Mouse (Mus musculus) midbrain, postnatal 0 days (tissue): ENCODE results near the gene Sgsh. TPM values are rescaled to one million over a fixed set of nuclear protein-coding genes. Genes with fewer than 3 reads are reported as not detected.
"Not testable (repeated sequence)": the region's sequence is repeated elsewhere in the genome, so short reads cannot be mapped to it uniquely, and the experiment has no call there.

ENCODE experiments used
- ATAC-seq: fragments of 200-750 bp; cut with Nextera tagmentation; 2 replicates; pipeline ENCODE4 v1.8.0; 2017; ENCODE audit warnings: moderate number of reproducible peaks, mild to moderate bottlenecking, moderate TSS enrichment, moderate library complexity; ENCODE audit not compliant: low FRiP score
- DNase-seq: peaks from one replicate; pipeline ENCODE4 v3.0.0-alpha.2; 2015; ENCODE audit warnings: low spot score
- H3K27ac ChIP-seq: fragments of 300-500 bp; sonication (generic); 2 replicates; pipeline ENCODE4 v1.5.1; 2014; ENCODE audit warnings: low read depth, mild to moderate bottlenecking, low read length, mixed read lengths
- H3K27me3 ChIP-seq: fragments of 300-500 bp; sonication (generic); 2 replicates; pipeline ENCODE4 v1.6.1; 2014; ENCODE audit warnings: low read length, control low read depth, mixed read lengths; ENCODE audit not compliant: insufficient read depth
- H3K36me3 ChIP-seq: fragments of 300-500 bp; sonication (generic); 2 replicates; pipeline ENCODE4 v1.6.1; 2014; ENCODE audit warnings: low read length, control low read depth, mixed read lengths; ENCODE audit not compliant: insufficient read depth
- H3K4me1 ChIP-seq: fragments of 300-500 bp; sonication (generic); 2 replicates; pipeline ENCODE4 v1.6.1; 2014; ENCODE audit warnings: mild to moderate bottlenecking, control low read depth, antibody characterized with exemption, low read length, mixed read lengths; ENCODE audit not compliant: insufficient read depth
- H3K4me2 ChIP-seq: fragments of 300-500 bp; sonication (generic); 2 replicates; pipeline ENCODE4 v1.6.1; 2014; ENCODE audit warnings: low read depth, mild to moderate bottlenecking, low read length, mixed read lengths; ENCODE audit not compliant: poor library complexity, severe bottlenecking
- H3K4me3 ChIP-seq: fragments of 300-500 bp; sonication (generic); 2 replicates; pipeline ENCODE4 v1.5.1; 2014; ENCODE audit warnings: low read depth, mild to moderate bottlenecking, low read length, moderate library complexity
- H3K9ac ChIP-seq: fragments of 300-500 bp; sonication (generic); replicated peaks from 2 replicates; pipeline ENCODE4 v1.6.1; 2014; ENCODE audit warnings: mild to moderate bottlenecking, low read length, moderate library complexity, mixed read lengths; ENCODE audit not compliant: poor library complexity, severe bottlenecking
- H3K9me3 ChIP-seq: fragments of 300-500 bp; sonication (generic); 2 replicates; pipeline ENCODE4 v1.6.1; 2016; ENCODE audit warnings: low read length, control low read depth
- CTCF ChIP-seq: IDR thresholded peaks from 2 replicates; pipeline ENCODE4 v1.5.1; 2016; ENCODE audit warnings: antibody characterized with exemption, mild to moderate bottlenecking
- WGBS: fragments of 180-500 bp; shearing (Covaris S2); extraction: QIAGEN DNeasy Blood & Tissue Kit; methylation state at CpG from one replicate; pipeline ENCODE4 v1.1.7; 2014; 5-methylcytosine and 5-hydroxymethylcytosine counted together
- polyA plus RNA-seq: library from polyadenylated mRNA; unstranded; fragments of >200 nt; fragmentation: Nextera tagmentation; extraction: Ambion mirVana; gene quantifications from 2 replicates; pipeline ENCODE4 v1.2.1, GENCODE M21; 2015
- total RNA-seq: library from RNA; depleted of rRNA; stranded (reverse); fragments of >200 nt; gene quantifications from 2 replicates; pipeline ENCODE4 v1.2.3, GENCODE M21; 2014

Gene Sgsh
- total and polyA plus RNA-seq, 2 experiments from 2014 or later, result 5.4 TPM

DNA sequence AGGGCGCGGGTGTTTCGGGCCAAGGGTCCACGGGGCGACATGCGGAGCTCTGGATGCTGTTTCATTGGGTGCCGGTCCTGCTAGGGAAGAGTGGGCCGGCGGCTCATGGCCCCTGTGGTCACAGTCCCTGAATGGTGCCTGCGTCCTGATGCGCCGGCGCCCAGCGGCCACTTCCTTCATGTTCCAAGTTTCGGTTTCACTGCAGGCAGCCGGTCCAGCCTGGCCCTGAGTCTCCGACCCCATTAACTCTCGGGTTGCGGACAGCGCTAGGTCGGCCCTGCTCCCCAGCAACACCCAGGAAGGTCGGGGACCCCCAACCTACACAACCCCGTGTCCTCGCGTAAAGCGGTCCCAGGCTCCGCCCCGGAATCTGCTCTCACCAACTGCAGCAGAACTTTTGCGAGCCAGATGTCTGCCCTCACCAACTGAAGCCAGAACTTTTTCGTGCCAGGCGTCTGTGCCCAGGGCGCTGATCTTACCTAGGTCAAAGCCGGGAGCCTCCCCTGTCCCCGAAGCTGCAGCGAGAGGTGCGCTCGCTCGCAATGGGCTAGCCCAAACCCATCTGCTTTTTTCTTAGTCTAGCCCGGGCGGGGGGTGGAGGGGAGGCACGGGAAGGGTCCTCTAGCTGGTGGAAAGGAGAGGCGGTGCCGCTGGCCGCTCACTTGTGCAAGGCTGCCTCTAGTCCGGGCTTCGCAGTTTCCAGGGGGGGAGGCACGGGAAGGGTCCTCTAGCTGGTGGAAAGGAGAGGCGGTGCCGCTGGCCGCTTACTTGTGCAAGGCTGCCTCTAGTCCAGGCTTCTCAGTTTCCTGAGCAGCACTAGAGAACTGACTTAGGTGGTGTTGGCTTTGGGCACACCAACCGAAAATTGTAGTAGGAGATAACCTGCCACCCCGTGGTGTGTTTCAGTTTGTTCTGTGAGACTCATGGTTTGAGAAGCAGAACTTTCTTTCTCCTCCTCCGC is 35.2 kb upstream of the Sgsh start:
- Histone ChIP-seq H3K4me3 (peak overlapping the region; percentile 50), H3K27ac (peak overlapping the region; percentile 51), H3K4me2 (peak overlapping the region; percentile 95), H3K9me3 (no peaks in the 10 kb centered on the region), H3K4me1 (peaks cover 4% of the 10 kb centered on the region; the same call in 1 of the 2 replicates), H3K27me3 (peaks cover 60% of the 10 kb centered on the region), H3K36me3 (no peaks in the 10 kb centered on the region), H3K9ac (peak overlapping the region; percentile 50; the same call in 1 of the 2 replicates)
- WGBS, result 3% methylated on average over 53 of the region's 53 CpGs
- no peak for TF ChIP-seq CTCF
- peak; percentile 56 for ATAC-seq
- DNase-seq, result peak; percentile 19

DNA sequence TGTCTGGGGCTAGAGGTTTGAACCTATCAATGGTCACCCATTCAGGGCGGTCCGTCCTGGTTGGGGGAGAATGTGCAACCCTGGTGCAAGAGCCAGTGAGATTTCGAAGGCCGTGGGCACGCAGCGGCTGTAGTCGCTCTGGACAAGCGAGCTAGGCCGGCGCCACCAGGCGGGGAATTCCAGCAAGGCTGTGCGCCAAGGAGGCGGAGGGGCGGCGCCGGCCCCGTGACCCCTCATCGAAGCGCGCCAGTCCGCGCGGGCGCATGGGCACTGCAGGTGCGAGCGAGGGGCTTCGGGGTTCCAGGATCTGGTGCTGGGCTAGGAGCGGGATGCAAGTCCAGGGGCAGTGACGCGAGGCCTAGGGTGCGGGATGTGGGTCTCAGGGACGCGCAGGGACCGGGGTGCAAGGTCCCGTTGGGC is 34.5 kb upstream of the Sgsh start:
- 2% methylated on average over 32 of the region's 35 CpGs for WGBS
- peak overlapping the region; percentile 95 for H3K4me2 ChIP-seq
- peak overlapping the region; percentile 50; the same call in 1 of the 2 replicates for H3K9ac ChIP-seq
- peak; percentile 56; the same call in 1 of the 2 replicates for ATAC-seq
- H3K27me3 ChIP-seq, result peaks cover 56% of the 10 kb centered on the region
- peak; percentile 75 for DNase-seq
- H3K9me3 ChIP-seq, result no peaks in the 10 kb centered on the region
- peaks cover 4% of the 10 kb centered on the region; the same call in 1 of the 2 replicates for H3K4me1 ChIP-seq
- H3K27ac ChIP-seq, result peak overlapping the region; percentile 51
- peak; percentile 62 for TF ChIP-seq CTCF
- H3K4me3 ChIP-seq, result peak overlapping the region; percentile 50
- no peaks in the 10 kb centered on the region for H3K36me3 ChIP-seq

DNA sequence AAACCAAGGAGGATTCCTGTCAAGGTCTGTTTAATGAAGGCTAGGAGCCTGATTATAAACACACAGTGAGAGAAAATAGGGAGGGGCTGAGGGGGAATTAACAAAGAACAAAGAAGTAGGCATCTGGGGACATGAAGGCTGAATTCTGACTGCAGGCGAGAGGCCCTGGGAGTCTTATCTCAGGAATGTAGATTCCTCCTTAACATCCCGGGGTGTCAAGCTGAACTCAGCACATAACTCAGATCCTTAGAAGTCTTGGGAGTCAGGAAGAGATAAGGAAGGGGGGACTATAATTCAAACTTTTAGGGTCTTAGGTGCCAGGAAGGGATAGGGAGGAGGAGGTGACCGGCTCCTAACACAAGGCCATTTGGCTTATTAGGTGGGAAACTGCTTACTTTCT is 31.9 kb upstream of the Sgsh start:
- H3K9ac ChIP-seq, H3K4me1 ChIP-seq, H3K4me3 ChIP-seq, H3K27ac ChIP-seq, H3K9me3 ChIP-seq, H3K4me2 ChIP-seq, DNase-seq, H3K36me3 ChIP-seq, ATAC-seq: not testable (repeated sequence)
- 29% methylated on average over 3 of the region's 3 CpGs for WGBS
- peaks cover 38% of the 10 kb centered on the region for H3K27me3 ChIP-seq

- H3K4me2 ChIP-seq, result no peak overlapping the region
- WGBS, result 93% methylated on average over 5 of the region's 5 CpGs
- H3K9ac ChIP-seq, result no peak overlapping the region
- DNase-seq (no peak), ATAC-seq (no peak)
- no peak overlapping the region for H3K27ac ChIP-seq
- peaks cover 29% of the 10 kb centered on the region for H3K27me3 ChIP-seq
- no peaks in the 10 kb centered on the region for H3K36me3 ChIP-seq
- H3K4me1 ChIP-seq, result no peaks in the 10 kb centered on the region
- TF ChIP-seq CTCF, result no peak
- no peaks in the 10 kb centered on the region for H3K9me3 ChIP-seq
- no peak overlapping the region for H3K4me3 ChIP-seq
These were observed 31.0 kb upstream of the Sgsh start for GRCm38 (mm10) chr11:119386306-119386705.

GRCm38 (mm10) chr11:119384904-119385303 is 29.6 kb upstream of the Sgsh start:
- Histone ChIP-seq H3K9ac (no peak overlapping the region), H3K36me3 (peaks cover 5% of the 10 kb centered on the region; the same call in 1 of the 2 replicates), H3K4me1 (no peaks in the 10 kb centered on the region), H3K4me2 (no peak overlapping the region), H3K27ac (no peak overlapping the region), H3K27me3 (peaks cover 17% of the 10 kb centered on the region), H3K9me3 (no peaks in the 10 kb centered on the region), H3K4me3 (no peak overlapping the region)
- WGBS, result 77% methylated on average over 4 of the region's 4 CpGs
- ATAC-seq (no peak), DNase-seq (no peak)
- no peak for TF ChIP-seq CTCF

GRCm38 (mm10) chr11:119382338-119382850 is 27.1 kb upstream of the Sgsh start:
- Histone ChIP-seq H3K4me2 (no peak overlapping the region), H3K4me3 (no peak overlapping the region), H3K27me3 (no peaks in the 10 kb centered on the region), H3K4me1 (no peaks in the 10 kb centered on the region), H3K9me3 (no peaks in the 10 kb centered on the region), H3K9ac (no peak overlapping the region), H3K36me3 (peaks cover 5% of the 10 kb centered on the region; the same call in 1 of the 2 replicates), H3K27ac (no peak overlapping the region)
- WGBS, result 75% methylated on average over 6 of the region's 6 CpGs
- no peak for ATAC-seq
- no peak for DNase-seq
- TF ChIP-seq CTCF, result no peak
